Mouse (Mus musculus) erythroblast, embryonic 14.5 days (primary cell): ENCODE measurements around the gene Pdhb.

Source experiments
- GATA1 ChIP-seq: IDR thresholded peaks from 2 replicates; pipeline ENCODE4 v1.6.1; 2012; ENCODE audit warnings: low read length, inconsistent platforms, mixed read lengths
- TAL1 ChIP-seq: IDR thresholded peaks from 3 replicates; pipeline ENCODE4 v1.6.1; 2012; ENCODE audit warnings: low read length, inconsistent platforms, mixed read lengths

DNA sequence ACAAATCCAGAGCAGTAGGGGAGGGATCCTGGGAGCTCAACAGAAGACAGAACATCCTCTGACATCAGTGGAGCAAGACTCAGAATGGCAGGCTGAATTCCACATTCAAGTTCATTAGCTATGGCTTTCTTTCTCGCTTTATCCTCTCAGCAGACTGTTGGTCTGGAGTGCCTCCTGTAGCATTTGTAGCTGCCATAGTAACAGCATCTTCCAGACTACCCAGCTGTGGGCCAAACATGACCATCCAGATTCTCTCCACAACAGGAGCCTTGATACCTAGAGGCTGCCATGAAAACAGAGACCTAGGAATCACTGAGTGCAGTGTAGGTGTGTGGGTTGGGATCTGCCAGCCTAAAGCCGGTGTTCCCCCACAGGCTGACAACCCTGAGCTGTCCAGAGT lies 37.1 kb upstream of the Pdhb start:
- TF ChIP-seq GATA1: no peak
- no peak for TF ChIP-seq TAL1
